Mouse (Mus musculus) midbrain, embryonic 14.5 days (tissue): ENCODE results near the gene Srgap2. TPM values are rescaled to one million over a fixed set of nuclear protein-coding genes. Genes with fewer than 3 reads are reported as not detected.
A peak's percentile ranks its signal among the peaks of the same experiment; 100 is the strongest.

ENCODE experiments used
- ATAC-seq: fragments of 200-750 bp; cut with Nextera tagmentation; 2 replicates; pipeline ENCODE4 v1.8.0; 2017; ENCODE audit warnings: moderate number of reproducible peaks, moderate library complexity; ENCODE audit not compliant: low FRiP score, low TSS enrichment
- DNase-seq: peaks from one replicate; pipeline ENCODE4 v3.0.0-alpha.2; 2015
- H3K27ac ChIP-seq: fragments of 300-500 bp; sonication (generic); replicated peaks from 2 replicates; pipeline ENCODE4 v1.5.1; 2014; ENCODE audit warnings: mild to moderate bottlenecking, low read depth, low read length, moderate library complexity
- H3K27me3 ChIP-seq: fragments of 300-500 bp; sonication (generic); 2 replicates; pipeline ENCODE4 v1.6.1; 2014; ENCODE audit warnings: low read length, control low read depth, mixed read lengths; ENCODE audit not compliant: control insufficient read depth, insufficient read depth
- H3K36me3 ChIP-seq: fragments of 300-500 bp; sonication (generic); 2 replicates; pipeline ENCODE4 v1.6.1; 2014; ENCODE audit warnings: low read length, control low read depth; ENCODE audit not compliant: control insufficient read depth, insufficient read depth
- H3K4me1 ChIP-seq: fragments of 300-500 bp; sonication (generic); 2 replicates; pipeline ENCODE4 v1.6.1; 2014; ENCODE audit warnings: mild to moderate bottlenecking, antibody characterized with exemption, low read length, control low read depth; ENCODE audit not compliant: control insufficient read depth, insufficient read depth
- H3K4me2 ChIP-seq: fragments of 300-500 bp; sonication (generic); 2 replicates; pipeline ENCODE4 v1.6.1; 2014; ENCODE audit warnings: mild to moderate bottlenecking, low read length, moderate library complexity
- H3K4me3 ChIP-seq: fragments of 300-500 bp; sonication (generic); replicated peaks from 2 replicates; pipeline ENCODE4 v1.5.1; 2014; ENCODE audit warnings: low read depth, low read length
- H3K9ac ChIP-seq: fragments of 300-500 bp; sonication (generic); replicated peaks from 2 replicates; pipeline ENCODE4 v1.6.1; 2014; ENCODE audit warnings: mild to moderate bottlenecking, low read length, moderate library complexity
- H3K9me3 ChIP-seq: fragments of 300-500 bp; sonication (generic); 2 replicates; pipeline ENCODE4 v1.6.1; 2016; ENCODE audit warnings: low read length, control low read depth, mixed read lengths; ENCODE audit not compliant: control insufficient read depth
- WGBS: fragments of 180-500 bp; shearing (Covaris S2); extraction: QIAGEN DNeasy Blood & Tissue Kit; methylation state at CpG from one replicate; pipeline ENCODE4 v1.1.7; 2014; 5-methylcytosine and 5-hydroxymethylcytosine counted together
- polyA plus RNA-seq: library from polyadenylated mRNA; unstranded; fragments of >200 nt; fragmentation: Nextera tagmentation; extraction: Ambion mirVana; gene quantifications from 2 replicates; pipeline ENCODE4 v1.2.1, GENCODE M21; 2014

Gene Srgap2
- polyA plus RNA-seq, 1 experiment from 2014 or later, result 30.8 TPM

GRCm38 (mm10) chr1:131465855-131466254 lies 61.3 kb downstream of the Srgap2 start:
- Histone ChIP-seq H3K9me3 (no peaks in the 10 kb centered on the region), H3K36me3 (no peaks in the 10 kb centered on the region), H3K4me3 (no peak overlapping the region), H3K27me3 (no peaks in the 10 kb centered on the region), H3K27ac (no peak overlapping the region), H3K9ac (no peak overlapping the region), H3K4me1 (peaks cover 4% of the 10 kb centered on the region; the same call in 1 of the 2 replicates), H3K4me2 (no peak overlapping the region)
- WGBS, result 96% methylated on average over 4 of the region's 4 CpGs
- DNase-seq, result no peak
- ATAC-seq, result no peak

- no peak overlapping the region for H3K4me3 ChIP-seq
- ATAC-seq (no peak), DNase-seq (no peak)
- no peak overlapping the region for H3K9ac ChIP-seq
- no peaks in the 10 kb centered on the region for H3K27me3 ChIP-seq
- H3K36me3 ChIP-seq, result no peaks in the 10 kb centered on the region
- peaks cover 4% of the 10 kb centered on the region; the same call in 1 of the 2 replicates for H3K4me1 ChIP-seq
- no peak overlapping the region for H3K27ac ChIP-seq
- H3K4me2 ChIP-seq, result no peak overlapping the region
- 93% methylated on average over 6 of the region's 6 CpGs for WGBS
- H3K9me3 ChIP-seq, result no peaks in the 10 kb centered on the region
Observed at GRCm38 (mm10) chr1:131463953-131464627, 63.1 kb downstream of the Srgap2 start.

- Histone ChIP-seq H3K36me3 (no peaks in the 10 kb centered on the region), H3K4me3 (no peak overlapping the region), H3K27me3 (no peaks in the 10 kb centered on the region), H3K27ac (no peak overlapping the region), H3K4me1 (peaks cover 4% of the 10 kb centered on the region; the same call in 1 of the 2 replicates), H3K9me3 (no peaks in the 10 kb centered on the region), H3K9ac (no peak overlapping the region), H3K4me2 (no peak overlapping the region)
- 76% methylated on average over 1 of the region's 1 CpGs for WGBS
- DNase-seq, result no peak
- ATAC-seq, result no peak
Observed at GRCm38 (mm10) chr1:131462541-131463067, 64.5 kb downstream of the Srgap2 start.

GRCm38 (mm10) chr1:131460914-131461530 lies 66.1 kb downstream of the Srgap2 start:
- Histone ChIP-seq H3K4me1 (peaks cover 4% of the 10 kb centered on the region; the same call in 1 of the 2 replicates), H3K4me3 (no peak overlapping the region)
- peak; percentile 45 for DNase-seq

GRCm38 (mm10) chr1:131455355-131455890 lies 71.7 kb downstream of the Srgap2 start:
- ATAC-seq, result no peak
- no peaks in the 10 kb centered on the region for H3K27me3 ChIP-seq
- H3K27ac ChIP-seq, result no peak overlapping the region
- no peak overlapping the region for H3K4me3 ChIP-seq
- H3K4me2 ChIP-seq, result no peak overlapping the region
- no peaks in the 10 kb centered on the region for H3K36me3 ChIP-seq
- no peaks in the 10 kb centered on the region for H3K9me3 ChIP-seq
- WGBS, result 90% methylated on average over 3 of the region's 3 CpGs
- no peak overlapping the region for H3K9ac ChIP-seq
- peaks cover 14% of the 10 kb centered on the region for H3K4me1 ChIP-seq
- DNase-seq, result no peak

More at GRCm38 (mm10) chr1:131460914-131461530, 66.1 kb downstream of the Srgap2 start:
- ATAC-seq, result no peak
- Histone ChIP-seq H3K4me2 (no peak overlapping the region), H3K36me3 (no peaks in the 10 kb centered on the region), H3K9ac (no peak overlapping the region), H3K9me3 (no peaks in the 10 kb centered on the region), H3K27ac (peak overlapping the region; percentile 46), H3K27me3 (no peaks in the 10 kb centered on the region)
- WGBS, result 78% methylated on average over 1 of the region's 1 CpGs

GRCm38 (mm10) chr1:131454386-131454785 lies 72.8 kb downstream of the Srgap2 start:
- no peaks in the 10 kb centered on the region for H3K36me3 ChIP-seq
- DNase-seq (no peak), ATAC-seq (no peak)
- no peaks in the 10 kb centered on the region for H3K9me3 ChIP-seq
- no peak overlapping the region for H3K27ac ChIP-seq
- no peak overlapping the region for H3K4me2 ChIP-seq
- H3K27me3 ChIP-seq, result no peaks in the 10 kb centered on the region
- WGBS, result 91% methylated on average over 2 of the region's 2 CpGs
- no peak overlapping the region for H3K4me3 ChIP-seq
- no peak overlapping the region for H3K9ac ChIP-seq
- peaks cover 14% of the 10 kb centered on the region for H3K4me1 ChIP-seq

GRCm38 (mm10) chr1:131453335-131453734 lies 73.8 kb downstream of the Srgap2 start:
- no peak overlapping the region for H3K9ac ChIP-seq
- H3K4me3 ChIP-seq, result no peak overlapping the region
- no peaks in the 10 kb centered on the region for H3K9me3 ChIP-seq
- no peak for ATAC-seq
- H3K27ac ChIP-seq, result 0 out of 2 replicates have a peak overlapping the region, but pooled peaks have one; percentile 21
- no peaks in the 10 kb centered on the region for H3K27me3 ChIP-seq
- H3K4me1 ChIP-seq, result peaks cover 14% of the 10 kb centered on the region
- DNase-seq, result peak; percentile 40
- no peaks in the 10 kb centered on the region for H3K36me3 ChIP-seq
- WGBS, result 14% methylated on average over 1 of the region's 1 CpGs
- H3K4me2 ChIP-seq, result no peak overlapping the region

- no peaks in the 10 kb centered on the region for H3K27me3 ChIP-seq
- H3K9ac ChIP-seq, result no peak overlapping the region
- no peak overlapping the region for H3K27ac ChIP-seq
- no peak overlapping the region for H3K4me2 ChIP-seq
- H3K9me3 ChIP-seq, result no peaks in the 10 kb centered on the region
- peaks cover 8% of the 10 kb centered on the region for H3K4me1 ChIP-seq
- no peak for DNase-seq
- 77% methylated on average over 5 of the region's 5 CpGs for WGBS
- no peaks in the 10 kb centered on the region for H3K36me3 ChIP-seq
- no peak overlapping the region for H3K4me3 ChIP-seq
- no peak for ATAC-seq
Observed at GRCm38 (mm10) chr1:131448373-131448772, 78.8 kb downstream of the Srgap2 start.
